Mouse (Mus musculus) heart, embryonic 14.5 days (tissue): ENCODE data around the gene Pan2. TPM values are rescaled to one million over a fixed set of nuclear protein-coding genes. Genes with fewer than 3 reads are reported as not detected.

Source experiments
- ATAC-seq: fragments of 200-750 bp; cut with Nextera tagmentation; 2 replicates; pipeline ENCODE4 v1.8.0; 2017; ENCODE audit warnings: low read depth, moderate TSS enrichment; ENCODE audit not compliant: insufficient number of reproducible peaks, insufficient read depth, low FRiP score
- H3K27ac ChIP-seq, 2 experiments: fragments of 200-500 bp in 1 of 2; fragments of 300-500 bp in 1 of 2; sonication (generic) in 1 of 2; replicated peaks in 1 of 2; 2 replicates each; pipeline ENCODE4 v1.5.1; 2012 to 2014; ENCODE audit warnings: low read depth in 2 of 2, low read length in 2 of 2, control low read depth in 1 of 2, mild to moderate bottlenecking in 1 of 2, mixed read lengths in 1 of 2; ENCODE audit not compliant: control insufficient read depth in 1 of 2, insufficient read depth in 1 of 2
- H3K27me3 ChIP-seq: fragments of 300-500 bp; sonication (generic); 2 replicates; pipeline ENCODE4 v1.6.1; 2014; ENCODE audit warnings: mild to moderate bottlenecking, low read length, control low read depth; ENCODE audit not compliant: control insufficient read depth, insufficient read depth
- H3K36me3 ChIP-seq: fragments of 300-500 bp; sonication (generic); 2 replicates; pipeline ENCODE4 v1.6.1; 2014; ENCODE audit warnings: mild to moderate bottlenecking, control low read depth, low read length, mixed read lengths; ENCODE audit not compliant: control insufficient read depth, insufficient read depth
- H3K4me1 ChIP-seq, 2 experiments: fragments of 200-500 bp in 1 of 2; fragments of 300-500 bp in 1 of 2; sonication (generic) in 1 of 2; 2 replicates each; pipeline ENCODE4 v1.6.1; 2012 to 2014; ENCODE audit warnings: low read length in 2 of 2, control low read depth in 1 of 2, mixed read lengths in 1 of 2; ENCODE audit not compliant: control insufficient read depth in 2 of 2, insufficient read depth in 2 of 2
- H3K4me2 ChIP-seq: fragments of 300-500 bp; sonication (generic); 2 replicates; pipeline ENCODE4 v1.6.1; 2014; ENCODE audit warnings: mild to moderate bottlenecking, low read length
- H3K4me3 ChIP-seq, 2 experiments: fragments of 200-500 bp in 1 of 2; fragments of 300-500 bp in 1 of 2; sonication (generic) in 1 of 2; 2 replicates each; pipeline ENCODE4 v1.5.1; 2012 to 2014; ENCODE audit warnings: low read length in 2 of 2, mild to moderate bottlenecking in 2 of 2, control low read depth in 1 of 2, low read depth in 1 of 2, moderate library complexity in 1 of 2; ENCODE audit not compliant: control insufficient read depth in 1 of 2, insufficient read depth in 1 of 2
- H3K9ac ChIP-seq: fragments of 300-500 bp; sonication (generic); 2 replicates; pipeline ENCODE4 v1.6.1; 2014; ENCODE audit warnings: mild to moderate bottlenecking, low read length
- H3K9me3 ChIP-seq: fragments of 300-500 bp; sonication (generic); 2 replicates; pipeline ENCODE4 v1.6.1; 2016; ENCODE audit warnings: low read length, control low read depth; ENCODE audit not compliant: control insufficient read depth
- WGBS: fragments of 180-500 bp; shearing (Covaris S2); extraction: QIAGEN DNeasy Blood & Tissue Kit; methylation state at CpG from one replicate; pipeline ENCODE4 v1.1.7; 2014; 5-methylcytosine and 5-hydroxymethylcytosine counted together
- polyA plus RNA-seq: library from polyadenylated mRNA; unstranded; fragments of >200 nt; fragmentation: Nextera tagmentation; extraction: Ambion mirVana; gene quantifications from 2 replicates; pipeline ENCODE4 v1.2.1, GENCODE M21; 2014

Gene Pan2
- polyA plus RNA-seq, 1 experiment from 2014 or later, result 28.8 TPM

DNA sequence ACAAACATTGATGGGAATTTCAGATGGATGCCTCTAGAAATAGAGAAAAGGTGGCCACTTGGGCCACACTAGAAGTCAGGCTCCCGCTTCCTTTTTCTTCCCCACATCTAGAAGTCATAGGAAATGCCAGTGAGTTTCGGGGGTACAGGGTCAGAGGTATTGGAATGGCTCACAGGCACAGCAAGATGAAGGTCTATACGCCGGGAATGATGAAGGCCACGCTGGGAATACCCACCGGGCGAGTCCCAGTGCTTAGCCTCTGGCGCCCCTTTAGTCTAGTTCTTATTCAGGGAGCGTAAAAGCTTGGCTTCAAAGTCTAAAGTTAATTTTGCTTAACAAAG, 380 bp upstream of the Pan2 start:
- Histone ChIP-seq H3K27me3 (no peaks in the 10 kb centered on the region), H3K36me3 (peaks cover 15% of the 10 kb centered on the region; the same call in 1 of the 2 replicates), H3K4me3 (peak overlapping the region; percentile 52 to 74), H3K4me1 (peaks cover 18 to 22% of the 10 kb centered on the region in 2 experiments), H3K9ac (peak overlapping the region; percentile 84), H3K9me3 (no peaks in the 10 kb centered on the region), H3K4me2 (peak overlapping the region; percentile 66), H3K27ac (peak overlapping the region; percentile 94 to 98)
- WGBS, result 1% methylated on average over 9 of the region's 9 CpGs
- ATAC-seq, result 0 out of 2 replicates have a peak, but pooled peaks have one; percentile 8

DNA sequence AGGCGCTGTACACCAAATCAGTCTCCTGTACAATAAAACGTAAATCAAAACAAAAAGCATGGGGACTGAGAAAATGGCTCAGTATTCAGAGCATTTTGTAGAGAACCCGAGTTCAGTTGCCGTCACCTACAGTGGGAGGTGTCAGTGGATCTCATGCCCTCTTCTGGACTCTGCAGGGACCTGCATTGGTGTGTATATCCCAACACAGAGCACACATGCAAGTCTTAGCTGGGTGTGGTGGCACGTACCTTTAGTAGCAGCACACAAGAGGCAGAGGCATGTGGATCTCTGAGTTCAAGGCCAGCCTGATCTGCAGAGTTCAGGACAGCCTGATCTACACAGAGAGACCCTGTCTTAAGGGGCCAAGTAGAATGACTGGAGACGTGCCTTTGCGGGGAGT, 6.5 kb downstream of the Pan2 start:
- Histone ChIP-seq H3K36me3 (peaks cover 75% of the 10 kb centered on the region), H3K9ac (peak overlapping the region; percentile 45; the same call in 1 of the 2 replicates)
- no peak for ATAC-seq

DNA sequence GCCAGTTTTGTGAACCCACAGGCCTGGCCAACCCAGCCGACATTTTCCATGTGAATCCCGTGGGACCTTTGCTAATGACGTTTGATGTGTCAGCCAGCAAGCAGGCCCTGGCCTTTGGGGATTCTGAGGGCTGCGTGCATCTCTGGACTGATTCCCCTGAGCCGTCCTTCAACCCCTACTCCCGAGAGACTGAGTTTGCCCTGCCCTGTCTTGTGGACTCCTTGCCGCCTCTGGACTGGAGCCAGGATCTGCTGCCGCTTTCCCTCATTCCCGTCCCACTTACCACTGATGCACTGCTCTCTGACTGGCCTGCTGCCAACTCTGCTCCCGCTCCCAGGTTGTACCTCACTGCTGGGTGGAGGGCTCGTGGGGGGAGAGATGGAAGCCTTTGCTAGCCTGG, 7.0 kb downstream of the Pan2 start:
- Histone ChIP-seq H3K4me2 (peak overlapping the region; percentile 54), H3K4me1 (peaks cover 11 to 20% of the 10 kb centered on the region in 2 experiments), H3K9me3 (no peaks in the 10 kb centered on the region), H3K27me3 (no peaks in the 10 kb centered on the region), H3K27ac (peak overlapping the region; percentile 78 to 87), H3K4me3 (0 out of 4 replicates have a peak overlapping the region, but pooled peaks of 1 of the 2 experiments have one; percentile 11), H3K36me3 (peaks cover 80% of the 10 kb centered on the region), H3K9ac (peak overlapping the region; percentile 45; the same call in 1 of the 2 replicates)
- 17% methylated on average over 11 of the region's 11 CpGs for WGBS
- ATAC-seq, result peak; percentile 75

More for the DNA sequence above, 6.5 kb downstream of the Pan2 start:
- H3K4me2 ChIP-seq, result peak overlapping the region; percentile 54
- H3K4me1 ChIP-seq, result peaks cover 11 to 20% of the 10 kb centered on the region in 2 experiments
- no peak overlapping the region for H3K4me3 ChIP-seq
- WGBS, result 88% methylated on average over 7 of the region's 7 CpGs
- H3K9me3 ChIP-seq, result no peaks in the 10 kb centered on the region
- no peaks in the 10 kb centered on the region for H3K27me3 ChIP-seq
- H3K27ac ChIP-seq, result peak overlapping the region; percentile 78 to 87

DNA sequence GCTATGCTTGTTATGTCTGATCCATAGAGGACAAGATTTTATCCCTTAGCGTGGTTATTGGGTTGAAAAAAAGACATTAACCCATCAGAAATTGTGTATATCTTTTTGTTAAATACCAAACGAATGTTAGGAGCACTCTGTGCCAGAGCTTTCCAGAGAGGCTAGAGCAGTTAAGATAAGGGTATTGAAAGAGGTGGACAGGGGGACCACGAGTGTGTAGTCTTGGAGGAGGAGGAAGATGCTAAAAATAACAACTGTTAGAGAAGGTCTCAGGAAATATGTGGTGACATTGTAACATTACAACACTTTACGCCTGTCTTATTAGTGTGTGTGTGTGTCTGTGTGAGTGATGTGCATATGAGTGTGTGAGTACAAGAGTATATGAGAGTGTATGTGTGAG, 7.8 kb downstream of the Pan2 start:
- Histone ChIP-seq H3K9ac (peak overlapping the region; percentile 28; the same call in 1 of the 2 replicates), H3K4me1 (peaks cover 11 to 20% of the 10 kb centered on the region in 2 experiments), H3K4me2 (peak overlapping the region; percentile 54), H3K36me3 (peaks cover 83% of the 10 kb centered on the region), H3K9me3 (no peaks in the 10 kb centered on the region), H3K27ac (peak overlapping the region; percentile 78 to 87), H3K27me3 (no peaks in the 10 kb centered on the region), H3K4me3 (peak overlapping the region in 1 of 2 experiments; percentile 11; a peak in 1 of 4 replicates)
- no peak for ATAC-seq
- WGBS, result 21% methylated on average over 4 of the region's 4 CpGs

DNA sequence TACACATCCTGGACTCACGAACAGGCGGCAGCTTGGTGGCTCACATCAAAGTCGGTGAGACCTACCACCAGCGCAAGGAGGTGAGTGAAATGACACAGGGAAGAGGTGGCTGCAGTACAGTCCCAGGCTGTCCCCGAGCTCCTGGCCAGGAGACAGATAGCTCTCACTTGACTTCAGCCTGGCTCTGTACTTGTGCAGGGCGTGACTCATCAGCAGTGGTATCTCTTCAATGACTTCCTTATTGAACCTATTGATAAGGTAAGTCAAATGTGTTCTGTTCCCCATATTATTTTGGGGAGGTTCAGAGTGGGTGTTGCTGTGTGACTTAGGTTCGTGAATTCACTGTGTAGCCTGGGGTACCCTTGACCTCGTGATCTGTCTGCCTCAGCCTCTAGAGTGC, 12.4 kb downstream of the Pan2 start:
- Histone ChIP-seq H3K9me3 (no peaks in the 10 kb centered on the region), H3K4me2 (no peak overlapping the region), H3K4me3 (no peak overlapping the region), H3K9ac (no peak overlapping the region), H3K4me1 (peaks cover under 1 to 10% of the 10 kb centered on the region in 2 experiments; a peak in 3 of 4 replicates), H3K27me3 (no peaks in the 10 kb centered on the region), H3K27ac (no peak overlapping the region), H3K36me3 (peaks cover 96% of the 10 kb centered on the region)
- ATAC-seq, result no peak
- WGBS, result 93% methylated on average over 8 of the region's 8 CpGs

DNA sequence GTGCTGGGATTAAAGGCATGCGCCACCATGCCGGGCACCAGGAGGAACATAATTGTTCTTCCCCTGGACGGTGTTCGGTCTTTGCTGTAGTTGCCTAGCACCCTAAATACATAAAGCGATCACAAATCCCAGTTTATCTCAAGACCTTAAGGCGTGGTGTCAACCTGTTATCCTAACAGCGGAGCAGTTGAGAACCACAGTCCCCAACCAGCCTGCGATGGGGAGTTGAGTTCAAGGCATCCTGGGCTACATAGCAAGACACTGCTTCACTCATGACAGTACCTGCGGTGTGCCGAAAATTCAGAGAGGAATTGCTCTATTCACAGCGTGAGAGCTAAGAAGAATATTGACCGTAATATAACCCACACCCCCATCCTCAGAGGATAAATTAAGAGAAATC, 18.5 kb downstream of the Pan2 start:
- 49% methylated on average over 12 of the region's 12 CpGs for WGBS

DNA sequence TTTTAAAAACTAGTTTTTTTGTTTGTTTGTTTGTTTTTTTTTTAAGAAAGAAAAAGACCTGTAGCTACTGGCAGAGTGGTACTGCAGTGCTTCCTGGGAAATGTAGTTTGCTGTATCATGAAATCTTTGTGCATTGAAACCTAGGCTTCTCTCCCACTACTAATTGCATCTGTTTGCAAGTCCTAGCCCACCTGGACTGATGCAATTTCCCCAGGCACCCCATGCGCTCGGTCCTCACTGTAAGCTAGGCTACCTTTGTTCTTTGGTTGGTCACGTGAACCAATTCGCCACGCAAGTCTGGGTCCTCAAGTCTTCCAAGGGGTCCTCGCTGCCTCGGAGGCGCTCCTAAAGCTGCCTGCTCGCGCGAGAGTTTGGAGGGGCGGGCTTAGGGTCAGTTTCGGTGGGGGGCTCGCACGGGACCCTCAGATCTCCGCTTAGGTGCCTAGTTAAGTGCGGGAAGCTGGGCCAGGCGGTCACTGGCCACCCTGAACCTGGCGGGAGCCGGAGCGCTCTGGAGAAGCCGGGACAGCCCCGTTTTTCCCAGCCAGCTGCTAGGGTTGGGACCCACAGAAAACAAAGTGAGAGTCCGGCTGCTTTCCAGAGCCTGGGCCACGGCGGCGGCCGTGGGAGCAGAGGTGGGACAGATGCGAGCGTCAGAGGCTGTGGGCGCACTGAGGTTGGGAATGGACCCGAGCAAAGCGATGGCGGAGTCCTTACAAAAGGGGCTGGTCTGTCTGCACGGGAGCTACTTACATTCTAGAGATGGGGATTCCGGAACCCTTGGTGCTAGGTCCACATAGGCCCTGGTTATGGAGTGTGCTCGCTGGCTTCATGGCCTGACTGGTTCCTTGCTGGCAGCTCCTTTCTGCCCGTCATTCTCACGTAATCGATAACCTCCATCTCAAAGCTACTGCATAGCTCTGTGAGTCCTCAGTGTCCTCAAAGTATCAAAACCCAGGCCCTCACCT, 19.3 kb downstream of the Pan2 start, which contains the start of gene Cnpy2:
Gene Cnpy2, plus strand, starts transcription at position 319 of the 968 bp plus-strand sequence.
- Histone ChIP-seq H3K9me3 (no peaks in the 10 kb centered on the region), H3K9ac (peak within 1 kb of the TSS; percentile 96), H3K4me1 (peaks cover 7 to 17% of the 10 kb centered on the region in 2 experiments), H3K4me2 (peak within 1 kb of the TSS; percentile 73), H3K36me3 (peaks cover 68% of the 10 kb centered on the region), H3K4me3 (peak within 1 kb of the TSS; percentile 82 to 87), H3K27me3 (no peaks in the 10 kb centered on the region), H3K27ac (peak within 1 kb of the TSS; percentile 88 to 96)
- under 1% methylated on average over 40 of the region's 40 CpGs for WGBS
- ATAC-seq, result peak; percentile 87

More for the DNA sequence above, 18.5 kb downstream of the Pan2 start:
- Histone ChIP-seq H3K36me3 (peaks cover 68% of the 10 kb centered on the region), H3K27ac (no peak overlapping the region), H3K9me3 (no peaks in the 10 kb centered on the region), H3K4me3 (peak overlapping the region; percentile 15 to 82; a peak in 3 of 4 replicates), H3K27me3 (no peaks in the 10 kb centered on the region), H3K4me2 (peak overlapping the region; percentile 73), H3K9ac (peak overlapping the region; percentile 96), H3K4me1 (peaks cover 7 to 17% of the 10 kb centered on the region in 2 experiments)
- ATAC-seq, result no peak
